Mouse (Mus musculus) stomach, embryonic 14.5 days (tissue): ENCODE measurements around the gene 3110001I22Rik. TPM values are rescaled to one million over a fixed set of nuclear protein-coding genes. Genes with fewer than 3 reads are reported as not detected.
A peak's percentile ranks its signal among the peaks of the same experiment; 100 is the strongest.
"Not testable (repeated sequence)": the region's sequence is repeated elsewhere in the genome, so short reads cannot be mapped to it uniquely, and the experiment has no call there.

ENCODE experiments used
- ATAC-seq: fragments of 200-750 bp; cut with Nextera tagmentation; 2 replicates; pipeline ENCODE4 v1.8.0; 2017; ENCODE audit warnings: low read depth, moderate TSS enrichment; ENCODE audit not compliant: insufficient number of reproducible peaks, insufficient read depth, low FRiP score
- H3K27ac ChIP-seq: fragments of 300-500 bp; sonication (generic); 2 replicates; pipeline ENCODE4 v1.5.1; 2014; ENCODE audit warnings: mild to moderate bottlenecking, low read length, moderate library complexity, mixed read lengths
- H3K27me3 ChIP-seq: fragments of 300-500 bp; sonication (generic); 2 replicates; pipeline ENCODE4 v1.6.1; 2014; ENCODE audit warnings: low read length, control low read depth, mixed read lengths; ENCODE audit not compliant: control insufficient read depth, insufficient read depth
- H3K36me3 ChIP-seq: fragments of 300-500 bp; sonication (generic); 2 replicates; pipeline ENCODE4 v1.6.1; 2014; ENCODE audit warnings: mild to moderate bottlenecking, control low read depth, low read length, moderate library complexity, mixed read lengths; ENCODE audit not compliant: control insufficient read depth, insufficient read depth
- H3K4me1 ChIP-seq: fragments of 300-500 bp; sonication (generic); 2 replicates; pipeline ENCODE4 v1.6.1; 2014; ENCODE audit warnings: low read length, control low read depth, mixed read lengths; ENCODE audit not compliant: control insufficient read depth, insufficient read depth
- H3K4me2 ChIP-seq: fragments of 300-500 bp; sonication (generic); replicated peaks from 2 replicates; pipeline ENCODE4 v1.6.1; 2014; ENCODE audit warnings: low read depth, low read length, control low read depth
- H3K4me3 ChIP-seq: fragments of 300-500 bp; sonication (generic); 2 replicates; pipeline ENCODE4 v1.5.1; 2014; ENCODE audit warnings: low read depth, low read length, control low read depth
- H3K9ac ChIP-seq: fragments of 300-500 bp; sonication (generic); replicated peaks from 2 replicates; pipeline ENCODE4 v1.6.1; 2014; ENCODE audit warnings: low read depth, mild to moderate bottlenecking, control low read depth, low read length, moderate library complexity, mixed read lengths
- H3K9me3 ChIP-seq: fragments of 300-500 bp; sonication (generic); 2 replicates; pipeline ENCODE4 v1.6.1; 2016; ENCODE audit warnings: low read depth, low read length, control low read depth; ENCODE audit not compliant: control insufficient read depth
- WGBS: fragments of 180-500 bp; shearing (Covaris S2); extraction: QIAGEN DNeasy Blood & Tissue Kit; methylation state at CpG from one replicate; pipeline ENCODE4 v1.1.7; 2014; 5-methylcytosine and 5-hydroxymethylcytosine counted together
- polyA plus RNA-seq: library from polyadenylated mRNA; unstranded; fragments of >200 nt; fragmentation: Nextera tagmentation; extraction: Ambion mirVana; gene quantifications from 2 replicates; pipeline ENCODE4 v1.2.1, GENCODE M21; 2014

The 3110001I22Rik gene
- polyA plus RNA-seq, result 6.5 and 7.2 TPM in 2 replicates

- Histone ChIP-seq H3K9ac (peak within 1 kb of the TSS; percentile 92), H3K27me3 (no peaks in the 10 kb centered on the region), H3K4me2 (peak within 1 kb of the TSS; percentile 70), H3K9me3 (no peaks in the 10 kb centered on the region), H3K27ac (peak within 1 kb of the TSS; percentile 80), H3K4me1 (peaks cover 8% of the 10 kb centered on the region; the same call in 1 of the 2 replicates), H3K4me3 (peak within 1 kb of the TSS; percentile 77), H3K36me3 (peaks cover 6% of the 10 kb centered on the region)
- peak; percentile 91 for ATAC-seq
- WGBS, result under 1% methylated on average over 54 of the region's 54 CpGs
Measured at GRCm38 (mm10) chr16:13671685-13672385, at the start of gene 3110001I22Rik, which contains the start of gene Bfar. TSS of gene 3110001I22Rik (plus strand) at chr16:13671929. TSS of gene Bfar (plus strand) at chr16:13671858.

GRCm38 (mm10) chr16:13628345-13628744, 43.4 kb upstream of the 3110001I22Rik start:
- 53% methylated on average over 5 of the region's 5 CpGs for WGBS
- no peaks in the 10 kb centered on the region for H3K4me1 ChIP-seq
- no peaks in the 10 kb centered on the region for H3K27me3 ChIP-seq
- H3K9me3 ChIP-seq, result 0 out of 2 replicates have a peak, but pooled peaks cover 6% of the 10 kb centered on the region
- no peak overlapping the region for H3K9ac ChIP-seq
- ATAC-seq, result no peak
- peaks cover 33% of the 10 kb centered on the region for H3K36me3 ChIP-seq
- H3K4me3 ChIP-seq, result no peak overlapping the region
- H3K4me2 ChIP-seq, result no peak overlapping the region
- H3K27ac ChIP-seq, result no peak overlapping the region

- not testable (repeated sequence) for H3K4me1 ChIP-seq, H3K9me3 ChIP-seq, H3K4me2 ChIP-seq, H3K27ac ChIP-seq, H3K4me3 ChIP-seq, H3K27me3 ChIP-seq, ATAC-seq, H3K9ac ChIP-seq
- H3K36me3 ChIP-seq, result peaks cover 14% of the 10 kb centered on the region
- 55% methylated on average over 2 of the region's 2 CpGs for WGBS
Measured at GRCm38 (mm10) chr16:13638198-13638597, 33.5 kb upstream of the 3110001I22Rik start.

- peaks cover 8% of the 10 kb centered on the region for H3K36me3 ChIP-seq
- ATAC-seq, result no peak
- 84% methylated on average over 5 of the region's 5 CpGs for WGBS
- no peak overlapping the region for H3K4me2 ChIP-seq
- H3K27ac ChIP-seq, result no peak overlapping the region
- H3K9me3 ChIP-seq, result no peaks in the 10 kb centered on the region
- no peak overlapping the region for H3K9ac ChIP-seq
- no peaks in the 10 kb centered on the region for H3K27me3 ChIP-seq
- H3K4me1 ChIP-seq, result no peaks in the 10 kb centered on the region
- no peak overlapping the region for H3K4me3 ChIP-seq
Measured at GRCm38 (mm10) chr16:13639508-13639907, 32.2 kb upstream of the 3110001I22Rik start.

GRCm38 (mm10) chr16:13640064-13640463, 31.7 kb upstream of the 3110001I22Rik start:
- no peak overlapping the region for H3K27ac ChIP-seq
- H3K4me3 ChIP-seq, result no peak overlapping the region
- no peak overlapping the region for H3K4me2 ChIP-seq
- H3K4me1 ChIP-seq, result no peaks in the 10 kb centered on the region
- no peaks in the 10 kb centered on the region for H3K9me3 ChIP-seq
- H3K36me3 ChIP-seq, result peaks cover 8% of the 10 kb centered on the region
- WGBS, result 78% methylated on average over 7 of the region's 7 CpGs
- no peaks in the 10 kb centered on the region for H3K27me3 ChIP-seq
- no peak overlapping the region for H3K9ac ChIP-seq
- ATAC-seq, result no peak

- peaks cover 9% of the 10 kb centered on the region for H3K36me3 ChIP-seq
Measured at GRCm38 (mm10) chr16:13644474-13644873, 27.3 kb upstream of the 3110001I22Rik start.

GRCm38 (mm10) chr16:13645930-13646329, 25.8 kb upstream of the 3110001I22Rik start:
- Histone ChIP-seq H3K9ac (no peak overlapping the region), H3K4me2 (no peak overlapping the region), H3K4me1 (no peaks in the 10 kb centered on the region), H3K36me3 (peaks cover 13% of the 10 kb centered on the region), H3K27me3 (no peaks in the 10 kb centered on the region), H3K27ac (0 out of 2 replicates have a peak overlapping the region, but pooled peaks have one; percentile 36), H3K4me3 (no peak overlapping the region), H3K9me3 (no peaks in the 10 kb centered on the region)
- ATAC-seq, result peak; percentile 74
- WGBS, result 71% methylated on average over 4 of the region's 4 CpGs

More at GRCm38 (mm10) chr16:13644474-13644873, 27.3 kb upstream of the 3110001I22Rik start:
- H3K4me2 ChIP-seq, result no peak overlapping the region
- H3K4me3 ChIP-seq, result no peak overlapping the region
- no peaks in the 10 kb centered on the region for H3K27me3 ChIP-seq
- no peak overlapping the region for H3K9ac ChIP-seq
- WGBS, result 81% methylated on average over 3 of the region's 3 CpGs
- no peak for ATAC-seq
- H3K27ac ChIP-seq, result no peak overlapping the region
- H3K4me1 ChIP-seq, result no peaks in the 10 kb centered on the region
- H3K9me3 ChIP-seq, result no peaks in the 10 kb centered on the region

GRCm38 (mm10) chr16:13658886-13659285, 12.8 kb upstream of the 3110001I22Rik start:
- Histone ChIP-seq H3K4me1 (no peaks in the 10 kb centered on the region), H3K27ac (no peak overlapping the region), H3K9me3 (no peaks in the 10 kb centered on the region), H3K4me3 (no peak overlapping the region), H3K9ac (no peak overlapping the region), H3K27me3 (no peaks in the 10 kb centered on the region), H3K36me3 (peaks cover 33% of the 10 kb centered on the region), H3K4me2 (no peak overlapping the region)
- WGBS, result 92% methylated on average over 3 of the region's 3 CpGs
- ATAC-seq, result no peak
